Mouse (Mus musculus) urinary bladder, postnatal 4 days (tissue): Measurements from ENCODE around the gene Mfsd6.
A peak's percentile ranks its signal among the peaks of the same experiment; 100 is the strongest.

Experiments
- DNase-seq, 2 experiments: peaks; one replicate each; pipeline ENCODE4 v3.0.0; 2021 to 2022; ENCODE audit warnings: low spot score in 2 of 2

The Mfsd6 gene

DNA sequence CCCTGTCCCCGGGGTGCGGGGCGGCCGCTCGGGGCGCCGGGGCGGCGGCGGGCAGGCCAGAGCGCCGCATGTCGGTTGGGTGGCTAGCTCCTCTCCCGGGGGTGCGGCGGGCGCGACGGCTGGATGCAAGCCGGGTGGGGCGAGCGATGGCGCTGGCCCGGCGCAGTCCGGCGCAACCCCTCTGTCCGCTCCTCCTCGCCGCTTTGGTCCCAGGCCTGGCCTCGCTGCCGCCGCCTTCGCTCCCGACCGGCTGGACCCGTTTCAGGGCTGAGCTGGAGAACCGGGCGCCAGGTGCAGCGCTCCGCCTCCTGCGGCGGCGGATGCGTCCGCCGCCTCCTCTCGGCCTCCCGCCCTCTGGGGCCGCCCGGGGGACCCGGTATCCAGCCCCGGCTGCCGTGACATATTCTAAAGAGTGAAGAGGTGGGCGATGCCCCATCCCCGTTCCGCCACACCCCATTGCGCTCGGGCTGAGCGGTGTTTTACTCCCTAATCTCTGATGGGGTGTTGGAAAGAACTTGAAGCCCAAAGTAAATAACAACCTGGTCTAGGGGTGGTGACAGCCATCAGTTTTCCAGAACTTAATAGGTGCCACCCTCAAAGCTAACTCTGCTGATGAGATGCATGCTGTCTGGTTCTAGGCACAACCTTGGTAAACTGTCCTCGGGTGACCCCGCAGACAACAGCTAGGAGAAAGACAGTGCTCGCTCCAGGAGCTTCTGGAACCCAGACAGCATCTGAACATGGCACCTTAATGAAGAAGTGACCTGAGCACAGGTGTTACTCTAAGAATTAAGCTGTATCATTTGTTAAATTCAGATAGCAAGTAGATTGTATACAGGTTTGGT is at the start of gene Mfsd6:
Gene Mfsd6 (minus strand): TSS at position 407 of the 845 bp plus-strand sequence.
- DNase-seq, result peak in 1 of 2 experiments; percentile 31

DNA sequence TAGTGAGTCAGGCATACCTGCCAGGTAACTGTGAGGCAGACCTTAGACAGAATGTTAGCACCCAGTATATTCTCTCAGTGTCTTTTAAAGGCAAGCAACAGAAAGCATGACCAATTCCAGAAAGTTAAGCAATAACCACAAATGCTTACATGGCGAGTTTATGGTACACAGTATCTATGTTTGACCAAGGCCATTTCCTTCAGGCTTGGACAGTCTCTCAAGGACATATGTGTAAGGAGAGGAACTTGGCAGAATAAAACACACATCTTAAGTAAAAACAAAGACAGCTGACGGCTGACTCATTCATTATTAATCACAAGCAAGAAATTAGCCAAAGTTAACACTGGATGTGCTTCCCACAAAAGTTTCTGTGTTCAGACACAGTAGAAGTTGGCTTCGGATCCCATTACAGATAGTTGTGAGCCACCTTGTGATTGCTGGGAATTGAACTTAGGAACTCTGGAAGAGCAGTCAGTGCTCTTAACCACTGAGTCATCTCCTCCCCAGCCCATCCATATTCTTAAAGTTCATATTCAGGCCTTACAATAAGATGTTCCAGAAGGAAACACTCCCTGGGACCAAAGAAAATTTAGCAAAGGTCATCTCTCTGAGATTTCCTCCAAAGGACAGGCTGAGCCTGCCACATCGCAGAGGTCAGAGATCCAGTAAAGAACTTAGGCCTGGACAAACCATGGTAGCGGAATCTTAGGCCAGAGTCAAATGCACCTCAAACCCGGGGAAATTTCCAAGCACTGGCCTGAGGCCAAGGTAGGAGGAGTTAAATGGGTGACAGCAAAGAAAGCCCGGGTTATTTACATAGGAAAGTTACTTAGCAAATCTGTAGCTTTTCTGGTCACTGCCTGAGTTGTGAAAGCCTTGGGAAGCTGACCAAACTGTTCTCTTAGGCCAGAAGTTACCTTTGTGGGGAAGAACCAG is 38.2 kb upstream of the Mfsd6 start:
- DNase-seq, result no peak

DNA sequence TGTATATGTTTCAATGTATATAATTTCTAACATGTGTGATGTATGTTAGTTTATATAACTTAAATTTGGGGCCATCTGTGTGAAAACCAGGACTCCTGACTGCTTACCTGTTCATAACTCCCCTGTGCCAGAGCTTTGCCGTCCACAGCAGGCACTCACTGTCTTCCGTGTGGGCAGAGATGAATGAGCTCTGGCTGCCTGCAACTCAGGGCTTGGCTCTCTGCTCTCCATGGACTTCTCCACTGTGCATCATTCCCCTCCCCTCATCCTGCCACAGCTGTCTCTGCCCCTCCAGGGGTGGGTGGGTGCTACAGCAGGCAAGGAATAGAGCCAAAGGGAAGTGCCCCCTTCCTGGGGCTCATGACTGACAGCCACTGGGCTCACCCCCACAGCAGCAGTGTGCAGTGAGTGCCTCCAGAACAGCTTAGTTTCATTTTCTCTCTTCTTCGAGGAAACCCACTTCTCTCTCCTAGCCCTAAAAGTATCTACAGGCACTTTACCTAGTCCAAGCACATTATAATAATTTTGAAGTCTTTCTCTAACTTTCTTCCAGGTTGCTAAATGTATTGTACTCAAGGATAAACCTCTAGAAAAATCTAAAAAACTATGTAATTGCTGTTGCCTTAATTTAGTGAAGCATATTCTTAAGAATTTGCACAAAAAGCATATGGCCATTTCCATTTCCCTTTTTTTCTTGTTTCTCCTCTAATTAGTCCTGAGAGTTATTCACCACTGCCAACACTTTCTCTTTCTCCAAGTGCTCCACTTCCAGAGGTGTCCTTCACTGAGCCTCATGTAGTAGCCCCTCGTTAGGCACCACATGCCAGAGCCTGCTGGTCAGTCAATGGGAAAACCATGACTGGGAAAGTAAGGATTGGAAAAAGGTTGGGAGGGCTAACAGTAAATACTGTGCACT is 36.9 kb upstream of the Mfsd6 start:
- DNase-seq, result no peak

DNA sequence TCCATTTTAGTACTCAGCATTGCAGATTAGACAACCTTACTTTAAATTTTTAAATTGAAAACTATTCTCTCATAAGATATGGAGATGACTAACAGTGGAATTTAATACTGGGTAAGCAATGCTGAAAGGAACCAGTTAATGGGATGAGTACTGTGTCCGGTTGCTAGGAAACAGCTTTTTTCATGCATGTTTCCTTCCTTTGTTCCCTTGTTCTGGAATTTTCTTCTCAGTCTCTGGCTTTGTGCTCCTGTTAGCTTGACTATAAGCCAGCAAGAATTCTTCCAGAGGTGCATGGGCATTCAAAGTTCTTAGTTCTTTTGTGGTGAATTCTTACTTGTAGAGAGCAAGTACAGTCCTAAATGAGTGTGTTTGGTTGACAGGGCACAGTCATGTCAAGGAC is 30.9 kb upstream of the Mfsd6 start:
- DNase-seq, result no peak

DNA sequence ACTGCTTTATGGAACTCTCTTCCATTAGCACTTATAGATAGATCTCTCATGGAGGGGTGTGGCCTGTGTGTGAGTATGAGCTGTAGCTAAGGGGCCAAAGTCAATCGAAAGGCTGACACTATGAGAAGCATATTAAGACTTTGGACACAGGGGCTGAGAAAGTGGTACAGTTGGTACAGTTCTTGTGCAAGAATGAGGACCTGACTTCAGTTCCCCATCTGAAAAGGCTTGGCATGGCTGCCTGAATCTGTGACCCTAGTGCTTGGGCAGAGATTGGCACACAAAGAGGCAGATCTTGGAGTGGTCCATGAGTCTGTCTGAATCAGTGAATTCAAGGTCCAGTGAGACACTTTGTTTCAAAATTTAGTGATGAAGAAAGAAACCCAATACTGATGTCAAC is 27.1 kb upstream of the Mfsd6 start:
- DNase-seq, result no peak

DNA sequence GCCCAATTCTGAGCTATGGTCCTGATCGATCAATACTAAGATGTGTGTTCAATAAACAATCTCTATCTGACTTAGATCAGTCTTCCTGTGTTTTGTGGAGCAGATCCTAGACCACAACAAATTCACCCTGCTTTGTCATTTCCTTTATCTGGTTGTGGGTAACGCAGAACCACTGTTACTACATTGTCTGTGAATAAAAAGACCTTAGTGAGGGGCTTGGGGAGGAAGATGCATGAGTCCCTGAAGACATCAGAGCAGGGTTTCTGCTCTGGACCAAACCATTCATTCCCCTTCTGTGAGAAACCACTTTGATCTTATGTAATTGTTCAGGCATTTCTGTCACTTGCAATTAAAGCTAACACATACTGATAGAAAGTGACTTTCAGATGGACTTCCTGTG is 26.6 kb upstream of the Mfsd6 start:
- no peak for DNase-seq

DNA sequence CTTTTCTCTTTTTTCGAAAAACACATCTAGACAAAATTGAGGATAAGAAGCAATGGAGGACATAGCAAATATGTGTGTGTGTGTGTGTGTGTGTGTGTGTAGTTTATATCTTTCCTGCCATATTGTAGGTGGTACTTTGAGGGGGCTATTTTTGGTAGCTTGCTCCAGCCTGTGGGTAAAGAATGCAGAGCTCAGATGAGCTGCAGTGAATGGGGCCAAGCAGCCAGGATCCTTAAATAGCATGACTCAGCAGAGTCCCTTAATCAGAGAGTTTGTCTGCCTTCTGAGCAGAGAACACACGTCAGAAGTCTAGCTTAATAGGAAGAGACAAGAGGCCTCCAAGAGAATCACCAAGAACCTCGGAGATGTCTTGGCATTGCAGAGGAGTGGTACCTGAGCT is 25.4 kb upstream of the Mfsd6 start:
- no peak for DNase-seq

DNA sequence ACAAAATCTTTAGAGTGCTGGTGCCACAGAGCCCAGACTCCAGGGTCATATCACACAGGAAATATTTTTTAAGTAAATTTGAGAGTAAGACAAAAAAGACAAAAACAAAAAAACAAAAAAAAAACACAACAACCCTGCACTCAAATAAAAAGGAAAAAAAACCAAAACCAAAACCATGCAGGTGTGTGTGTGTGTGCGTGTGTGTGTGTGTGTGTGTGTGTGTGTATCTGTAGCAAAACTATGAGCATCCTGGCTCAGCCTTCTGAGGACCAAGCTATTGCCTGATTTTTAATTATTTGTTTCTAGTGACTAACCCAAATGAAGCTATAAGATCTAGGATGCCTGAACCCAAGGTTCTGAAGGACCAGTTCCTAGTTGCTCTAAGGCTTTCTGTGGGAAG is 24.4 kb upstream of the Mfsd6 start:
- no peak for DNase-seq

DNA sequence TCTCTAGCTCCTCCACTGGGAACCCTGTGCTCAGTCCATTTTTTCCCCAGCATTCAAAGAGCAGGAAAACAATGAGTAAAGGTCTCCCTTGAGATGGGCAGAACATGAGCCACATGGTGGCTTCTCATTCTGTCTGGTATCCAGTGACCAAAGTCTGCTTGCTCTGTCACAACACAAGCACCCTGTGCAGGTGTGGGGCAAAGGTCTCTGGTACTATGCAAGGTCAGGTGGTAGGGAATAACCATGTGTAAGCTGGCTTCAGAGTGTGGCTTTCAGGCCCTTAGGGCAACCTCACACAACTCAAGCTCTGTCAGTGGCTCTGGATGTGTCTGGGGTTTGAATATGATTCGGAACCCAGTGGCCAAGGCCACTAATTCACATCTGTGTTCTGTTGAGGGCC is 22.7 kb upstream of the Mfsd6 start:
- no peak for DNase-seq

DNA sequence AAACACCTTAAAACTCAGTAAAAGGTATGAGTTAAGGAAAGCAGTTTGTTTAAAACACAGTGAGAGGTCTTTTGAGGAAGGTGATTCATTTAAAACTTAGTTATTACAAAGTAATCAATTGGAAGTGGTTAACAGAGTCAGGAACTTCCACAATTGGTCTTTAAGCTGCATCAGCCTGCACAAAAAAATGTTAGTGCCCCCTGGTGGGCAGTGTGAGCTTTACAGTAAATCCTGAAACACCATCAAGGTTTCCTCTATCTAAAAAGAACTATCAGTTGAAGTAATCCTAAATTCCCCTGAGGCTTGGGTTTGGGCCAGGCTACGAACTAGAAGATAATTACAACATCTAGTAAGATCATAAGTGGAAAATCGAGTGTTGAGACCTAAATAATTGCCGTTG is 21.0 kb upstream of the Mfsd6 start:
- peak; percentile 25 to 68 for DNase-seq

DNA sequence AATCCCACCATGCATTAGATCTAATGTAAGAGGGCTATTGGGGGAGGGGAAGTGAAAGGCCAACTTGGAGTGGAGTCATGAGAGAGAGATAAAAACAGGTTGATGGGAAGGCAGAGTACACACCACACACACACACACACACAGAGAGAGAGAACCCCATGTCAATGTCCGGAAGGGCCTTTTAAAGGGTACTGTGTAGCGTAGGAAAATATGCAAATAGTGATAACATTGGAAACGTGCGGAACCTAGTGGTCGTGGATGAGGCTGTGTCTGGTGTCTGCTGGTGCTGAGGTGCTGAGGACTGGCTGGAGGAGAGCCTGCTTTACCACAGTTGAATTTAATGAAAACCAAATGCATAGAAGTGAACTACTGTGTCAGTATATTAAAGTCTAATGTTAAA is 15.3 kb upstream of the Mfsd6 start:
- no peak for DNase-seq

DNA sequence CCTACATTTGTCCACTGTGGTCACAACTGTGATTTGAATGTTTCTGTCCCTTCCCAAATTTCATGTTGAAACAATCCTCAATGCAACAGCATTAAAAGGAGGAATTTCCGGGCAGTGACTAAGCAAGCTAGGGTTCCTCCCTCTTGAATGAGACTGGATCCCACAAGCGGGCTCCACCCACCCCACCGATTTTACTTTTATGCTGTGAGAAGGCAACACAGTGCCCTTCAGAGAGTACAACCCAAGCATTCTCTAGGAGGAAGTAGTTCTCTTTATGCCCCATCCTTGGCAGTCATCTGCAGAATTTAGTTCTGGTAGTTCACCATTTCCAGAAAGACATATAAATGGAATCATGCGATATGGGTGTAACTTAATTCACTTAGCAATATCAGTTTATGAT is 6.9 kb upstream of the Mfsd6 start:
- no peak for DNase-seq

DNA sequence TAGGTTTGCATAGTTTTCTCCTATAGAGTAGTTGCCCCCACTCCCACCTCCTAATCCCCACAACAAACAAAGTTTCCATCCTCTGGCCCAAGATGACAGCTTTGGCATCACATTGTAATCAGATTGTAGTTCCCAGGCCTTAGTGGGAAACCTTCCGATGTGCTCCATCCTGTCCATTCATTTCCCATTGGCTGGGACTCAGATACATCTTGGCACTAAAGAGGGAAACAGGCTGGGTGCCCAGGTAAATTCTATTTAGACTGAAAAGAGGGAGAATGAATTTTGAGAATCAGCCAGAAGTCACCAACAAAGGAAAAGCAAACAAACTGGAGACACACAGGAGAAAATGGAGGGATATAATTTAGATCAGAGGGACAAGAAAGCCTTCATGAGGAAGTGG is 3.0 kb upstream of the Mfsd6 start:
- no peak for DNase-seq

DNA sequence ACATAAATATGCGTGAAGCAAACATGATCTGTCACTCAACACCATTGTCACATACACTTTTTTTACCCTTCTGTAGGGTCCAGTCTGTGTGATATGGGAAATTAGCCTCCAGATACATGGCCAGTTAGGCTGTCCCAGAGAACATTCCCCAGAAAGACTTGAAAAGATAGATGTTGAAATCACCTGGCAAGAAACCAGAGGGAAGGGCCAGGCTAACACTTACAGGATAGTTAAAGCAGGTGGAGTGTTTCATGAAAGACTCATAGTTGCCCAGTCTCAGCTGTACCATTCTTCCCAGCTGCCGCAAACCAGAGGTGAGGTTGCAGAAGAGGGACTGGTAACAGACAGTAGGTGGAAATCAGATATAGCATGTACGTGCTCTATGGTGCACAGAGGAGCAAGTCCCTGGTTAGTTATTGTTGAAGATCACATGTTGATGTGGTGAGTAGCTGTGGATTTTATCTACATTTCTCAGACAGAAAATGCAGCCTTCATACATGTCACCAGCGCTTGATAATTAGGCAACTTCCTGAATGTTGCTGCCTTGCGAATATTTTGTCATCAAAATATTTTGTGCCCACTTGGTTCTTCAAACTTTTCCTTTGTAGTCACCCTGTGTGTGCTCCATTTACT is 1.7 kb upstream of the Mfsd6 start:
- no peak for DNase-seq

DNA sequence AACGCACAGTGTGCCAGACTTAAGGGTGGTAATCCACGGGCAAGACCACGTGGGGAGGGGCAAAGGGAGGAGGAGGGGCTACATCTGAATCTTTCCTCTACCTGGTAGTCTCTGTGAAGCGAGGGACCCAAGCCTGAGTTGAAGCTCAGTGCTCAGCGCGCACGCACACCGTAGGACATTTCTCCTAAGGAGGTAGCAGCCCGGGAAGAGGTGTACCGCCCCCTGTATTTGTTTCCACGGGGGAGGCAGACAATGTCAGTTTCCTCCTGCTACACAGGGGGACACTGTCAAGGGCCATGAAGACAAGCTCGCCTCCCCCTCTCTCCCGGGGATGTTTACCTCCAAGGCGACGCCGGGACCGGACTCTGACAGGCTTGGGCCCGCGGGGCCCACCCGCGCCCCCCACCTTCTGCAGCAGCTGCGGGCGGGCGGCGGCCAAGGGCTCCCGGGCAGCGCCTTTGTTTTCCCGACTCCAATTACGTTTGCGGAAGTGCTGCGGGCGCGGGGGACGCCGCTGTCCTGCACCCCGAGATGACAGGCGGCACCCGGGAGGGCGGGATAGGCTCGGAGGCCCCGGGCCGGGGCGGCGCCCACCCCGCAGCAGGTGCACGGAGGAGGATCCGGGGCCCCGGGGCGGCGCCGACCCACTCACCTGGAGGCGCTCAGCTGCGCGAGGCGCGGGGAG is 749 bp downstream of the Mfsd6 start:
- DNase-seq, result peak in 1 of 2 experiments; percentile 28

DNA sequence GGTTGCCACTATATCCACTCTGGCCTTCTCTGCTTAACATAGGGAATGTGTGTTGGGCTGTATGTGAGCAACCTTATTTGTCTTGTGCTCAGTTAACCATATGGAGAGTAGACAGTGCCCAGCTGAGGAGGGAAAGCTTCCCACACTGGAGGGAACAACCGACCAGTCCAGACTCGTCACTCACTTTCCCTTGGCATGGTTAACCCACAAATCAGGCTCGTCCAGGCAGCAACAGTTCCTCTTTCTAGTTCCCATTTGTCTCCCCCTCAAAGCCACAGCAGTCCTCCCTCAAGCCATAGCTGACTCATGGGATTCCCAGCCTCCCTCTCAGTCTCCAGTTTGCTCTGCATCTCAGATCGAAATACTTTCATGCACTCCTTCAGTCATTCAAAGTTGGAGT is 4.7 kb downstream of the Mfsd6 start:
- no peak for DNase-seq

DNA sequence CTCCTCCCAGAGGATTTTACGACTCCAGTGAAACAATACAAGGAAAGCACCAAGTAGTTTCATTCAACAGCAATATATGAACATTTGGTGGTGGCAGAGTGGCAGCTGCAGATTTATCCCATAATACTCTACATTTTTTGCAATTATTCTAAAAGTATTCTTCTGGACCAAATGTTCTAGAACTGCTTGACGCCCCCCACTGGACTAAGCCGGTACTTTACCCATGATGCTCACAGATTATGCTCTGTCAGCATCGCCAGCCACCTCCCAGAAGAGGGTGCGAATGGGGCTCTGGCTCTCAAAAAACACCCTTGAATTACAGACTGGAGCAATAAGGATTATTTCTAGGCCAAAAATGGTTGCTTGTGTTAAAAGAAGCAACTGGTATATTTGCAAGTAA is 8.2 kb downstream of the Mfsd6 start:
- DNase-seq, result no peak

DNA sequence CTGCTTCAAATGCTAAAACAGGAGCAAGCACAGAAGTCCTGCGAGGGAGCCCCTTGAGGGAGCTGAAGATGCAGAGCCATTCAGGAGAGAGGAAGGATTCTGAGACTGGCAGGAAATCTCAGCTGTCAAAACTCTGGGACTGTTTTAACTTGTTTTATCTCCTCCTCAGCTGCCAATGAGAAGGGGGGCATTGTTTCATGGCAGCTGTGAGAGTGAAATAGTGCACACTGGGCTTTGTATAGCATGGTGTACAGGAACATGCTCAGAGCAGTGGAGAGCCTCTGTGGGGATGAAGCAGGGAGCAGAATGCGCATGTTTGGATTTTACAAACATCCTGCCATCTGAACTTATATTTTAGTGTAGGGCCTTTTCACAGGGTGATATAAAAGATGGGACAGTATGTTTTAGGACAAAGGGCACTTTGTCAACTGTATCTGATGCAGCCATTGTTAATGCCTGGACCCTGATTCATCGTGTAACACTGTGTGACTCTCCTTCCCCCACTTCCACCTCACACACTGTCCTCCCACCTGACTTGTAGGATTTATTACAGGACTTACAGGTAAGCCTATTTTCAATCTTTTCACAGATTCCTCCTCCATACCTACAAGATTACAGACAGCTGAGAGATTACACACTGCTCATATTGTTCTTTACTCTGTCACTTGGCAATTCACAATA is 9.1 kb downstream of the Mfsd6 start:
- DNase-seq, result no peak

DNA sequence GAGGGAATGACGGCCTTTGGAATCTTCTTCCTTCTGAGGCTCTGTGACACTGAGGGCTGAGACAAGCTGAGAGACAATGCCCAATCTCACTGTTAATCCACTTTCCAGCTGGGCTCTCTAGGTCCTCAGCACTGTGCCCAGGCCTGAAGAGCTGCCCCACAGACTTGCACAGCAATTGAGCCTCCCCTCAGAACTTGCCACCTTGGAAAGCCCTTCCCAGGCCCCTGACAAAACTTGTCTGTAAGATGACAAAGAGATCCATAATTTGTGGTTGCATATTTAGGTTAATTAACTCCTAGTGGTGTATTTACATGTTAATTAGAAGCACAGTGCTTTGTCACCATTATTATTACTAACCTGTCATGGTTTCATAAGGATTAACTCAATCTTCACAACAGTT is 12.8 kb downstream of the Mfsd6 start:
- DNase-seq, result no peak

DNA sequence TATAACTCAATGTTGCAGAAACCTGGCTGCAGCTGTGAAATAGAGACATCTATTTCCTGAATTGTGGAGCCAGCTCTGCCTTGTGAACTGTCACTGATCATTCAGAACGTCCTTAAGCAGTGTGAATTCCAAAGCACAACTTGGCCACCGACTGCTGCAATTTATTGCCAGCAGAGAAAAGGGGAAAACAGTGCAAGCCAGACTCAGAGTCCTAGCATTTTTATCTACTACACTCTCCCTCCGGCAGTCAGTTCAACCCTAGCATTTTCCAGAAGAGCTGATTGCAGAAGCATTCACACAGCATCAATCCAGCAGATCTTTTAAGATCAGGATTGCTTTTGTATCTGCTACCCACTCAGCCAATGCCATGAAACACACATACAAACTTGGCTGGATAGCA is 13.2 kb downstream of the Mfsd6 start:
- no peak for DNase-seq
